Mouse (Mus musculus) adrenal gland, adult 10 weeks (tissue): ENCODE measurements around the gene Egfl8. TPM values are rescaled to one million over a fixed set of nuclear protein-coding genes. Genes with fewer than 3 reads are reported as not detected.

Experiments used
- polyA plus RNA-seq: library from polyadenylated mRNA; stranded (reverse); fragments of 350-450 nt; fragmentation: Illumina TruSeq; extraction: RNeasy Lipid Tissue Mini Kit (QIAGEN cat#74804); gene quantifications from one replicate; pipeline ENCODE4 v1.2.3, GENCODE M21; 2014; ENCODE audit warnings: low read depth, low replicate concordance

The Egfl8 gene
- polyA plus RNA-seq = not detected

GRCm38 (mm10) chr17:34615871-34616270 lies at the start of gene Egfl8:
Gene Egfl8, minus strand, starts transcription at chr17:34615971.

GRCm38 (mm10) chr17:34646906-34647787 lies 31.4 kb upstream of the Egfl8 start, which contains the start of gene Atf6b:
Gene Atf6b, plus strand, starts transcription at chr17:34647146.

GRCm38 (mm10) chr17:34644608-34645007 lies 28.8 kb upstream of the Egfl8 start, which contains the start of gene Fkbpl:
Gene Fkbpl, plus strand, starts transcription at chr17:34644764.

GRCm38 (mm10) chr17:34629221-34629751 lies 13.5 kb upstream of the Egfl8 start, which contains the start of gene Prrt1:
Gene Prrt1, plus strand, starts transcription at chr17:34629533.

GRCm38 (mm10) chr17:34627943-34628643 lies 12.3 kb upstream of the Egfl8 start, which contains the start of gene Ppt2:
Gene Ppt2, minus strand, starts transcription at chr17:34628510.

GRCm38 (mm10) chr17:34604061-34604508 lies 11.7 kb downstream of the Egfl8 start, which contains the start of gene Agpat1:
Gene Agpat1, plus strand, starts transcription at chr17:34604262.

GRCm38 (mm10) chr17:34603375-34604060 lies 12.3 kb downstream of the Egfl8 start, which contains the start of gene Rnf5:
Gene Rnf5, minus strand, starts transcription at chr17:34603690.

DNA sequence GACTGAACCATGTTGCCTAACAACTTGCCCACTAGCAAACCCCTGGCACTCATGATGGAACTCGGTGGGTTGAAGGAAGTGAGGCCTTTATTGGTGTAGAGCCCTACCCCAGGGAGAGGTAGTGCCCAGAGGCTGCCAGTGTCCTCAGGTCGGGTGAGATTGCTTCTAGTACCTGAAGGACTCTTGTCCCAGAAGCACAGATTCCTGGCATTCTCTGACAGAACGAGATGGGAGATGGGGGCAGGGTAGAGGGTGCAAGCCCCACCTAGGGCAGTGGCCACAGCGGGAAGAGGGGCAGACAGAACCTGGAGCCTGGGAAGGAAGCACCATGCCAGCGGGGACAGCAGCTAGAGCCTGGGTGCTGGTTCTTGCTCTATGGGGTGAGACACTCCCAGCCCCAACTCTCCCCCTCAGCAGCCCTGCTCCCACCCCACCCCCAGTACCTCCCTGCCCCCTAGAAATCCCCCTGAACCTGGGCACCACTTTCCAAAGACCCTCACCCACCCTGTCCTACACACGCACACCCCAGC lies 18.1 kb downstream of the Egfl8 start, which contains the start of gene Ager:
Ager (plus strand) TSS at position 297 of the 530 bp plus-strand sequence.

DNA sequence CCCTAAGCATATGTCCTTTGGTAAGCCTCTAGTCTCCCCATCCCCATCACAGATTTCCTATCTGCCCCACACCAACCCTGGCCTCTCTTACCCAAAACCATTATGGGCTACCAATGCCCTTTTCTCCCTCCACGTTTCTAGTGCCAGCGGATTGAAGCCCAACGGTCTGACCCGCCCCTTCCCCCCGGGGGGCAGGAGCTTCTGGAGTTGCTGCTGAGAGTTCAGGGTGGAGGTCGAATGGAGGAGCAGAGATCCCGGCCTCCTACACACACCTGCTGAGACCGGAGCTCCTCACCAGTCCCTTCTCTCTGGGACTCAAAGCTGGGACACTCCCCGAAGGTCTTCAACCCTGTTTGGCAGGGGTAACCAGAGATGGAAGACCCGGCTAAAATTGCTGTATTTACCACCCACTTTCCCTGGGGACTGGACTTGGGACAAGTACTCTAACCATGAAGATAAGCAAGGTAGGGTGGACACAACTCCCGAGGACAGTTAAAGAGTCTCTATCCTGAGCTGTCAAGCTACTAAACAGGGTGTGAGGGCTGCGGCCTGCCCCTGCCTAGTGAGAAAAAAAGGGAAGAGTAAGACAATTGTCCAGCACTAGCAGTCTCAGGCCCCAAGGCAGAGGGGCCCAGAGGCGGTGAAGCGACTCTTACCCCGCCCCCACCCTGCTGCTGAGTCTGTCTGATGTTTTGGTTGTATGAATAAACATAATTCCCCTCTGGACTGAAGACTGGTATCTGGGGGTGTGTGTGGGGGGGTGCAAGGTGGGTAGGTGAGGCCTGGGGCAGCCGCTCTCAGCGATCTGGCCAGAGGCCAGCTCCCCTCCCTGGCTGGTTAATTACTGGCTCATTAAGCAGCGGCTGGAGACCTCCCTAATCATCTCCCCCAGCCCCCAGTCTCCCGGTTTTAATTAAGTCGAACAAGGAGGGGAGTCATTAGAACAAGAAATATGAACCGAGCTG lies 24.5 kb downstream of the Egfl8 start, which contains the start of gene Pbx2:
Pbx2 (plus strand) TSS at position 238 of the 965 bp plus-strand sequence.

GRCm38 (mm10) chr17:34589681-34590101 lies 26.1 kb downstream of the Egfl8 start, which contains the start of gene Gpsm3:
Gene Gpsm3, plus strand, starts transcription at chr17:34589806.

DNA sequence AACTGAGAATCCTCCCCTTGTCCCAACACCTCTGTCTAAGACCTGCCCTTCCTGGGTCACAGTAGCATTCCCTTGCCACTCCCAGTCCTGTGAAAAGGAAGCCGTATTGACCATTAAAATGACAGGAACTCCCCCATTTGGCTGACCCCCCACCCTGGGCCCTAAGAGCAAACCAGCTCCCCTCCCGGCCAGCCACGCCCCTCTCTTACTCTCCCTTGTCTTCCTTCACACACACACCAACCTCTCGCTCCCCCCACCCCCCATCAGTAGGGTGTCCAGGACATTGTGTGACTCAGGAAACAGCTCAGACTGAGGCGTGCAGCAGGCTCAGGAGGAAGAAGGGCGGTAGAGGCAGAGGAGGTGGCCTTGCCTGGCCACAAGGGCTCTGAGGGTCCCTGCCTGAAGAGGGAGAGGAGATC lies 51.8 kb downstream of the Egfl8 start, which contains the start of gene Notch4:
Notch4 (plus strand) TSS at position 266 of the 419 bp plus-strand sequence.

Other genes with a start within 250 kb of the Egfl8 start
- gene Btnl1, start 238.8 kb downstream of the Egfl8 start, polyA plus RNA-seq = not detected
- 3.4 TPM for gene BC051142, start 217.2 kb downstream of the Egfl8 start, polyA plus RNA-seq
- not detected for gene Btnl4, start 138.7 kb downstream of the Egfl8 start, polyA plus RNA-seq
- gene Btnl6, start 98.6 kb downstream of the Egfl8 start, polyA plus RNA-seq = not detected
- 1.3 TPM for gene Notch4, start 51.7 kb downstream of the Egfl8 start, polyA plus RNA-seq
- not detected for gene Gpsm3, start 26.2 kb downstream of the Egfl8 start, polyA plus RNA-seq
- 14.3 TPM for gene Pbx2, start 24.7 kb downstream of the Egfl8 start, polyA plus RNA-seq
- not detected for gene Ager, start 18.1 kb downstream of the Egfl8 start, polyA plus RNA-seq
- 60.1 TPM for gene Rnf5, start 12.3 kb downstream of the Egfl8 start, polyA plus RNA-seq
- 3.4 TPM for gene Agpat1, start 11.7 kb downstream of the Egfl8 start, polyA plus RNA-seq
- gene Ppt2, start 12.5 kb upstream of the Egfl8 start, polyA plus RNA-seq = 5.6 TPM
- 3.4 TPM for gene Prrt1, start 13.6 kb upstream of the Egfl8 start, polyA plus RNA-seq
- gene Fkbpl, start 28.8 kb upstream of the Egfl8 start, polyA plus RNA-seq = 4.7 TPM
- gene Atf6b, start 31.2 kb upstream of the Egfl8 start, polyA plus RNA-seq = 2.6 TPM
- gene Tnxb, start 54.6 kb upstream of the Egfl8 start, polyA plus RNA-seq = 0.17 TPM
- 9.4 TPM for gene C4b, start 127.9 kb upstream of the Egfl8 start, polyA plus RNA-seq
- 560 TPM for gene Cyp21a1, start 188.6 kb upstream of the Egfl8 start, polyA plus RNA-seq
- 11.5 TPM for gene Stk19, start 221.0 kb upstream of the Egfl8 start, polyA plus RNA-seq
- 3.9 TPM for gene Dxo, start 221.0 kb upstream of the Egfl8 start, polyA plus RNA-seq
- 3.8 TPM for gene Skiv2l, start 234.2 kb upstream of the Egfl8 start, polyA plus RNA-seq
- gene Nelfe, start 234.4 kb upstream of the Egfl8 start, polyA plus RNA-seq = 2.9 TPM
- gene Cfb, start 246.5 kb upstream of the Egfl8 start, polyA plus RNA-seq = 1.3 TPM